Mouse (Mus musculus) layer of hippocampus, adult 8-10 months (tissue): ENCODE results near the gene Hist2h2be. TPM values are rescaled to one million over a fixed set of nuclear protein-coding genes. Genes with fewer than 3 reads are reported as not detected.
"Not testable (repeated sequence)": the region's sequence is repeated elsewhere in the genome, so short reads cannot be mapped to it uniquely, and the experiment has no call there.

Experiments used
- DNase-seq, 2 experiments: peaks; one replicate each; pipeline ENCODE4 v3.0.0; 2022; ENCODE audit warnings: low spot score in 2 of 2
- total RNA-seq, 4 experiments: library from RNA; stranded (reverse); gene quantifications; 2 replicates each; pipeline ENCODE4 v1.2.4; 2022

The Hist2h2be gene
- total RNA-seq = 1 to 10 TPM; 6.3 to 8.1 (median 7.5) TPM

- peak; percentile 92 for DNase-seq
Measured at GRCm38 (mm10) chr3:96220765-96221639, at the start of gene Hist2h2be, which contains the start of gene Hist2h2ac. Hist2h2be (plus strand) TSS chr3:96221119. Hist2h2ac (minus strand) TSS chr3:96220880.

- DNase-seq = no peak
Measured at GRCm38 (mm10) chr3:96171583-96172196, 49.2 kb upstream of the Hist2h2be start.

- peak; percentile 84 for DNase-seq
Measured at GRCm38 (mm10) chr3:96172197-96173178, 48.4 kb upstream of the Hist2h2be start, which contains the start of gene Sf3b4. Sf3b4 (plus strand) TSS chr3:96172332.

GRCm38 (mm10) chr3:96173185-96173584 lies 47.7 kb upstream of the Hist2h2be start:
- no peak for DNase-seq

GRCm38 (mm10) chr3:96174042-96174441 lies 46.9 kb upstream of the Hist2h2be start:
- not testable (repeated sequence) for DNase-seq

- DNase-seq = no peak
Measured at GRCm38 (mm10) chr3:96175251-96175650, 45.7 kb upstream of the Hist2h2be start.

GRCm38 (mm10) chr3:96178427-96178826 lies 42.5 kb upstream of the Hist2h2be start:
- no peak for DNase-seq

- no peak for DNase-seq
Measured at GRCm38 (mm10) chr3:96178902-96179301, 42.0 kb upstream of the Hist2h2be start.

GRCm38 (mm10) chr3:96179531-96179930 lies 41.4 kb upstream of the Hist2h2be start:
- no peak for DNase-seq

GRCm38 (mm10) chr3:96180727-96181477 lies 40.0 kb upstream of the Hist2h2be start, which contains the start of gene Sv2a:
Sv2a (plus strand) TSS chr3:96181151.
- DNase-seq = peak in 1 of 2 experiments; percentile 63

- no peak for DNase-seq
Measured at GRCm38 (mm10) chr3:96181510-96182381, 39.2 kb upstream of the Hist2h2be start.

- no peak for DNase-seq
Measured at GRCm38 (mm10) chr3:96182382-96182776, 38.5 kb upstream of the Hist2h2be start.

GRCm38 (mm10) chr3:96192977-96193376 lies 27.9 kb upstream of the Hist2h2be start:
- DNase-seq = no peak

- no peak for DNase-seq
Measured at GRCm38 (mm10) chr3:96194966-96195365, 26.0 kb upstream of the Hist2h2be start.

- DNase-seq = no peak
Measured at GRCm38 (mm10) chr3:96195616-96196313, 25.2 kb upstream of the Hist2h2be start.

GRCm38 (mm10) chr3:96196437-96197128 lies 24.3 kb upstream of the Hist2h2be start:
- no peak for DNase-seq

- DNase-seq = peak; percentile 91 to 95
Measured at GRCm38 (mm10) chr3:96197129-96197749, 23.7 kb upstream of the Hist2h2be start.

GRCm38 (mm10) chr3:96198181-96198580 lies 22.7 kb upstream of the Hist2h2be start:
- DNase-seq = no peak
